ENCODE assay signal across 25 mouse cellular contexts in genomic region chrX:164042069-164042468, GRCm38 (mm10). TPM values are rescaled to one million over a fixed set of nuclear protein-coding genes. Genes with fewer than 3 reads are reported as not detected.
DNase-seq lines count a peak whose midpoint lies in the region; ATAC-seq and TF ChIP-seq lines count a peak whose summit lies in the region.
"Had no signal": no experiment of that assay in that cellular context is flagged by ENCODE, and none has a peak within 500 bp of the region (broad histone marks: within the 10 kb centered on the region; RNA-seq: fewer than 3 reads in every experiment).

No protein-coding gene starts in this region.

- TF ChIP-seq POLR2A in cortical plate, adult 2 months (IDR thresholded peaks at IDR 0.05; ENCODE audit: extremely low read depth, insufficient read depth, low read length), result no peak

- H3K9me3 ChIP-seq in forebrain, embryonic 11.5 days (ENCODE audit: control insufficient read depth, low read length), result no peaks in the 10 kb centered on the region
- H3K9me3 ChIP-seq in midbrain, embryonic 11.5 days (ENCODE audit: control insufficient read depth, low read length), result no peaks in the 10 kb centered on the region
- H3K9me3 ChIP-seq: heart, embryonic 13.5 days; neural tube, embryonic 12.5 days; stomach, embryonic 15.5 days had no signal

- no peaks in the 10 kb centered on the region for H3K36me3 ChIP-seq in forebrain, embryonic 11.5 days (ENCODE audit: control insufficient read depth, insufficient read depth, low read length)
- no peaks in the 10 kb centered on the region for H3K36me3 ChIP-seq in midbrain, embryonic 11.5 days (ENCODE audit: control insufficient read depth, insufficient read depth, low read length)
- H3K36me3 ChIP-seq: heart, embryonic 13.5 days; neural tube, embryonic 12.5 days; stomach, embryonic 15.5 days had no signal

- H3K9ac ChIP-seq in forebrain, embryonic 11.5 days (ENCODE audit: low read length), result no peak overlapping the region
- H3K9ac ChIP-seq in midbrain, embryonic 11.5 days (ENCODE audit: low read length), result no peak overlapping the region
- H3K9ac ChIP-seq: heart, embryonic 13.5 days; liver, postnatal 0 days; neural tube, embryonic 12.5 days; stomach, embryonic 15.5 days had no signal

- no peak overlapping the region for H3K4me2 ChIP-seq in forebrain, embryonic 11.5 days (ENCODE audit: low read depth, low read length, severe bottlenecking)
- H3K4me2 ChIP-seq in midbrain, embryonic 11.5 days, result no peak overlapping the region
- H3K4me2 ChIP-seq: heart, embryonic 13.5 days; neural tube, embryonic 12.5 days; stomach, embryonic 15.5 days had no signal

- no peak for TF ChIP-seq CTCF in cortical plate, adult 2 months (IDR thresholded peaks at IDR 0.05; ENCODE audit: extremely low read depth, insufficient read depth, low read length)
- TF ChIP-seq CTCF in left cerebral cortex, adult 2 months (IDR thresholded peaks at IDR 0.05), result no peak

- H3K27ac ChIP-seq in cortical plate, adult 2 months (ENCODE audit: insufficient read depth, low read length), result no peak overlapping the region
- no peak overlapping the region for H3K27ac ChIP-seq in left cerebral cortex, adult 2 months
- H3K27ac ChIP-seq in forebrain, embryonic 11.5 days (ENCODE audit: low read depth, low read length), result no peak overlapping the region
- no peak overlapping the region for H3K27ac ChIP-seq in midbrain, embryonic 11.5 days (ENCODE audit: low read depth, low read length)
- H3K27ac ChIP-seq: heart, embryonic 13.5 days; neural tube, embryonic 12.5 days; stomach, embryonic 15.5 days had no signal

- H3K4me3 ChIP-seq in cortical plate, adult 2 months (ENCODE audit: insufficient read depth, low read length), result peak overlapping the region; percentile 20; the same call in 1 of the 2 replicates
- H3K4me3 ChIP-seq in left cerebral cortex, adult 2 months, result no peak overlapping the region
- H3K4me3 ChIP-seq in forebrain, embryonic 11.5 days (ENCODE audit: low read depth, low read length), result no peak overlapping the region
- H3K4me3 ChIP-seq in midbrain, embryonic 11.5 days (ENCODE audit: low read depth, low read length), result no peak overlapping the region
- H3K4me3 ChIP-seq: heart, embryonic 13.5 days; neural tube, embryonic 12.5 days; stomach, embryonic 15.5 days had no signal

- peaks cover 2% of the 10 kb centered on the region; the same call in 1 of the 2 replicates for H3K27me3 ChIP-seq in forebrain, embryonic 11.5 days (ENCODE audit: control insufficient read depth, insufficient read depth, low read length)
- no peaks in the 10 kb centered on the region; the same call in 1 of the 2 replicates for H3K27me3 ChIP-seq in midbrain, embryonic 11.5 days (ENCODE audit: control insufficient read depth, insufficient read depth, low read length)
- H3K27me3 ChIP-seq: heart, embryonic 13.5 days; neural tube, embryonic 12.5 days; stomach, embryonic 15.5 days had no signal

- WGBS in forebrain, embryonic 11.5 days, result 73% methylated on average over 13 of the region's 13 CpGs
- 73% methylated on average over 13 of the region's 13 CpGs for WGBS in midbrain, embryonic 11.5 days

- no peak for ATAC-seq in forebrain, embryonic 11.5 days (replicated peaks; ENCODE audit: low FRiP score)
- ATAC-seq in midbrain, embryonic 11.5 days (ENCODE audit: low FRiP score), result no peak
- ATAC-seq: activated CD4-positive, CD25-positive, alpha-beta regulatory T cell, adult 4 months; liver, postnatal 0 days; Patski had no signal

- DNase-seq in frontal cortex, postnatal 25 days (ENCODE audit: low spot score in 2 of 2), result peak; percentile 9 to 26
- peak; percentile 33 to 66 for DNase-seq in left cerebral cortex, adult 2 months (ENCODE audit: extremely low spot score in 1 of 2, low spot score in 2 of 2)
- DNase-seq in right cerebral cortex, adult 2 months (ENCODE audit: low spot score in 2 of 2), result peak; percentile 50 to 66
- no peak for DNase-seq in forebrain, embryonic 11.5 days (ENCODE audit: low spot score)
- DNase-seq in kidney, adult 9 months, result no peak
- DNase-seq in gastrocnemius, adult 18-20 months (ENCODE audit: low spot score), result no peak
- DNase-seq in midbrain, embryonic 11.5 days (ENCODE audit: low spot score, missing footprints), result no peak
- DNase-seq: adrenal gland, postnatal 36 days; cerebellum, adult 9-11 months; kidney, adult 2 months; kidney, postnatal 36 days; liver; liver, postnatal 0 days; lung, postnatal 14 days; spleen, adult 18-20 months; thymus, postnatal 36 days had no signal

- no peaks in the 10 kb centered on the region for H3K4me1 ChIP-seq in cortical plate, adult 2 months (ENCODE audit: control insufficient read depth, insufficient read depth, low read length)
- H3K4me1 ChIP-seq in forebrain, embryonic 11.5 days (replicated peaks; ENCODE audit: control insufficient read depth, insufficient read depth, low read length), result no peaks in the 10 kb centered on the region
- no peaks in the 10 kb centered on the region for H3K4me1 ChIP-seq in midbrain, embryonic 11.5 days (ENCODE audit: control insufficient read depth, insufficient read depth, low read length)
- H3K4me1 ChIP-seq: heart, embryonic 13.5 days; neural tube, embryonic 12.5 days; stomach, embryonic 15.5 days had no signal

- intact Hi-C loops in left cerebral cortex, adult 2 months (cut with DNase I), result no loop called here

RNA-seq across cellular contexts. Expression of gene Car5b, which starts 14.3 kb away (rescaled TPM):
- 3.5 and 3.7 TPM in 2 replicates for polyA plus RNA-seq in cortical plate, adult 2 months (2012; rRNA removed)
- 1 to 10 TPM; 2.2 to 3.0 TPM for total RNA-seq in left cerebral cortex, adult 2 months (2021)
- 0.55 TPM in 2 replicates for polyA plus RNA-seq in forebrain, embryonic 11.5 days (2014; fragmentation: Nextera tagmentation; extraction: Ambion mirVana)
- 1 to 10 TPM; 1.3 to 1.5 TPM for total RNA-seq in gastrocnemius, adult 18-20 months (2021)
- polyA plus RNA-seq in midbrain, embryonic 11.5 days (2014; fragmentation: Nextera tagmentation; extraction: Ambion mirVana), result 0.30 and 0.37 TPM in 2 replicates

RNA-seq across cellular contexts. Expression of gene Siah1b, which starts 34.2 kb away (rescaled TPM):
- polyA plus RNA-seq in cortical plate, adult 2 months (2012; rRNA removed), result 8.8 and 9.2 TPM in 2 replicates
- 10 to 100 TPM in 1 of 2 experiments, 1 to 10 TPM in 1; 9.6 to 10.9 TPM for total RNA-seq in left cerebral cortex, adult 2 months (2021)
- 53.0 and 54.6 TPM in 2 replicates for polyA plus RNA-seq in forebrain, embryonic 11.5 days (2014; fragmentation: Nextera tagmentation; extraction: Ambion mirVana)
- 1 to 10 TPM; 3.3 to 3.4 TPM for total RNA-seq in gastrocnemius, adult 18-20 months (2021)
- 49.8 and 50.9 TPM in 2 replicates for polyA plus RNA-seq in midbrain, embryonic 11.5 days (2014; fragmentation: Nextera tagmentation; extraction: Ambion mirVana)

RNA-seq across cellular contexts. Expression of gene Cltrn, which starts 46.6 kb away (rescaled TPM):
- polyA plus RNA-seq in cortical plate, adult 2 months (2012; rRNA removed), result not detected in 2 replicates
- not detected for total RNA-seq in left cerebral cortex, adult 2 months (2021)
- polyA plus RNA-seq in forebrain, embryonic 11.5 days (2014; fragmentation: Nextera tagmentation; extraction: Ambion mirVana), result 0.49 and 0.99 TPM in 2 replicates
- not detected for total RNA-seq in gastrocnemius, adult 18-20 months (2021)
- 0.34 TPM in 1 of 2 replicates, not detected in the other for polyA plus RNA-seq in midbrain, embryonic 11.5 days (2014; fragmentation: Nextera tagmentation; extraction: Ambion mirVana)
- total RNA-seq: adrenal gland, postnatal 36 days; hematopoietic stem cell, adult 5-6 weeks; monocyte, adult 5-6 weeks had no signal
- polyA plus RNA-seq: activated CD4-positive, CD25-positive, alpha-beta regulatory T cell, adult 4 months; gonadal fat pad, adult 2 months; Patski had no signal

Comparison
In these comparisons a context has a peak if more than half of its experiments do, and no peak if none do; other contexts are left out.
1. DNase-seq: peak in frontal cortex, postnatal 25 days (2 of 2), left cerebral cortex, adult 2 months (2 of 2) and right cerebral cortex, adult 2 months (2 of 2); none in forebrain, embryonic 11.5 days (single experiment), kidney, adult 9 months (single experiment), gastrocnemius, adult 18-20 months (single experiment) and midbrain, embryonic 11.5 days (single experiment).